Mouse (Mus musculus) forebrain, embryonic 12.5 days (tissue): ENCODE results near the gene Supt3. TPM values are rescaled to one million over a fixed set of nuclear protein-coding genes. Genes with fewer than 3 reads are reported as not detected.

Experiments used
- ATAC-seq: fragments of 200-750 bp; cut with Nextera tagmentation; 2 replicates; pipeline ENCODE4 v1.8.0; 2017; ENCODE audit warnings: moderate TSS enrichment; ENCODE audit not compliant: low FRiP score
- H3K27ac ChIP-seq: fragments of 300-500 bp; sonication (generic); 2 replicates; pipeline ENCODE4 v1.5.1; 2016; ENCODE audit warnings: mild to moderate bottlenecking
- H3K27me3 ChIP-seq: fragments of 300-500 bp; sonication (generic); 2 replicates; pipeline ENCODE4 v1.6.1; 2016; ENCODE audit warnings: mild to moderate bottlenecking
- H3K36me3 ChIP-seq: fragments of 300-500 bp; sonication (generic); replicated peaks from 2 replicates; pipeline ENCODE4 v1.6.1; 2016; ENCODE audit warnings: mild to moderate bottlenecking
- H3K4me1 ChIP-seq: fragments of 300-500 bp; sonication (generic); 2 replicates; pipeline ENCODE4 v1.6.1; 2016
- H3K4me2 ChIP-seq: fragments of 300-500 bp; sonication (generic); 2 replicates; pipeline ENCODE4 v1.6.1; 2016; ENCODE audit warnings: mild to moderate bottlenecking, moderate library complexity
- H3K4me3 ChIP-seq: fragments of 300-500 bp; sonication (generic); replicated peaks from 2 replicates; pipeline ENCODE4 v1.5.1; 2016; ENCODE audit warnings: mild to moderate bottlenecking
- H3K9ac ChIP-seq: fragments of 300-500 bp; sonication (generic); 2 replicates; pipeline ENCODE4 v1.6.1; 2016; ENCODE audit warnings: mild to moderate bottlenecking
- H3K9me3 ChIP-seq: fragments of 300-500 bp; sonication (generic); 2 replicates; pipeline ENCODE4 v1.6.1; 2016
- WGBS: fragments of 180-500 bp; shearing (Covaris S2); methylation state at CpG from one replicate; pipeline ENCODE4 v1.1.7; 2016; 5-methylcytosine and 5-hydroxymethylcytosine counted together
- polyA plus RNA-seq: library from polyadenylated mRNA; unstranded; fragments of >200 nt; fragmentation: Nextera tagmentation; extraction: Ambion mirVana; gene quantifications from 2 replicates; pipeline ENCODE4 v1.2.1, GENCODE M21; 2016

Gene Supt3
- polyA plus RNA-seq, 1 experiment from 2014 or later: 21.7 TPM

GRCm38 (mm10) chr17:45073348-45073634 lies 296.3 kb downstream of the Supt3 start:
- H3K4me1 ChIP-seq: peaks cover 9% of the 10 kb centered on the region
- no peak for ATAC-seq
- no peak overlapping the region for H3K9ac ChIP-seq
- no peaks in the 10 kb centered on the region for H3K27me3 ChIP-seq
- no peak overlapping the region for H3K4me3 ChIP-seq
- no peaks in the 10 kb centered on the region for H3K9me3 ChIP-seq
- WGBS: 84% methylated on average over 8 of the region's 8 CpGs
- H3K4me2 ChIP-seq: no peak overlapping the region
- H3K36me3 ChIP-seq: no peaks in the 10 kb centered on the region
- H3K27ac ChIP-seq: no peak overlapping the region

- 92% methylated on average over 3 of the region's 3 CpGs for WGBS
- Histone ChIP-seq H3K4me1 (peaks cover 5% of the 10 kb centered on the region), H3K4me3 (no peak overlapping the region), H3K4me2 (no peak overlapping the region), H3K27me3 (no peaks in the 10 kb centered on the region), H3K36me3 (no peaks in the 10 kb centered on the region), H3K27ac (no peak overlapping the region), H3K9ac (no peak overlapping the region), H3K9me3 (no peaks in the 10 kb centered on the region)
- ATAC-seq: no peak
These were observed 296.8 kb downstream of the Supt3 start for GRCm38 (mm10) chr17:45073779-45074178.

- H3K4me1 ChIP-seq: peaks cover 5% of the 10 kb centered on the region
- H3K27ac ChIP-seq: no peak overlapping the region
- no peak overlapping the region for H3K4me3 ChIP-seq
- H3K27me3 ChIP-seq: no peaks in the 10 kb centered on the region
- H3K9ac ChIP-seq: no peak overlapping the region
- H3K4me2 ChIP-seq: no peak overlapping the region
- no peak for ATAC-seq
- no peaks in the 10 kb centered on the region for H3K36me3 ChIP-seq
- no peaks in the 10 kb centered on the region for H3K9me3 ChIP-seq
- 91% methylated on average over 4 of the region's 4 CpGs for WGBS
These were observed 300.0 kb downstream of the Supt3 start for GRCm38 (mm10) chr17:45076951-45077350.

- no peak for ATAC-seq
- Histone ChIP-seq H3K4me3 (no peak overlapping the region), H3K27me3 (no peaks in the 10 kb centered on the region), H3K36me3 (no peaks in the 10 kb centered on the region), H3K4me2 (no peak overlapping the region), H3K27ac (no peak overlapping the region), H3K4me1 (peaks cover 5% of the 10 kb centered on the region), H3K9me3 (no peaks in the 10 kb centered on the region), H3K9ac (no peak overlapping the region)
- WGBS: 69% methylated on average over 14 of the region's 14 CpGs
These were observed 301.1 kb downstream of the Supt3 start for GRCm38 (mm10) chr17:45077921-45078640.

- H3K9ac ChIP-seq: no peak overlapping the region
- no peak for ATAC-seq
- WGBS: 90% methylated on average over 8 of the region's 8 CpGs
These were observed 304.6 kb downstream of the Supt3 start for GRCm38 (mm10) chr17:45081521-45081920.

GRCm38 (mm10) chr17:45081955-45082475 lies 305.1 kb downstream of the Supt3 start:
- no peak overlapping the region for H3K27ac ChIP-seq
- no peak overlapping the region for H3K4me3 ChIP-seq
- peaks cover 5% of the 10 kb centered on the region for H3K4me1 ChIP-seq
- no peaks in the 10 kb centered on the region for H3K27me3 ChIP-seq
- no peaks in the 10 kb centered on the region for H3K9me3 ChIP-seq
- 77% methylated on average over 8 of the region's 8 CpGs for WGBS
- no peak overlapping the region for H3K4me2 ChIP-seq
- ATAC-seq: no peak
- no peaks in the 10 kb centered on the region for H3K36me3 ChIP-seq
- H3K9ac ChIP-seq: no peak overlapping the region

More at GRCm38 (mm10) chr17:45081521-45081920, 304.6 kb downstream of the Supt3 start:
- Histone ChIP-seq H3K36me3 (no peaks in the 10 kb centered on the region), H3K4me1 (peaks cover 5% of the 10 kb centered on the region), H3K4me3 (no peak overlapping the region), H3K4me2 (no peak overlapping the region), H3K9me3 (no peaks in the 10 kb centered on the region), H3K27ac (no peak overlapping the region), H3K27me3 (no peaks in the 10 kb centered on the region)

- H3K4me3 ChIP-seq: no peak overlapping the region
- H3K4me2 ChIP-seq: no peak overlapping the region
- H3K4me1 ChIP-seq: no peaks in the 10 kb centered on the region; the same call in 1 of the 2 replicates
- H3K9ac ChIP-seq: no peak overlapping the region
- H3K36me3 ChIP-seq: no peaks in the 10 kb centered on the region
- no peaks in the 10 kb centered on the region for H3K27me3 ChIP-seq
- 92% methylated on average over 5 of the region's 5 CpGs for WGBS
- no peak overlapping the region for H3K27ac ChIP-seq
- no peaks in the 10 kb centered on the region for H3K9me3 ChIP-seq
- ATAC-seq: no peak
These were observed 309.4 kb downstream of the Supt3 start for GRCm38 (mm10) chr17:45086361-45086760.

GRCm38 (mm10) chr17:45087022-45087421 lies 310.1 kb downstream of the Supt3 start:
- H3K4me1 ChIP-seq: no peaks in the 10 kb centered on the region; the same call in 1 of the 2 replicates
- H3K9ac ChIP-seq: no peak overlapping the region
- H3K9me3 ChIP-seq: no peaks in the 10 kb centered on the region
- ATAC-seq: no peak
- H3K4me3 ChIP-seq: no peak overlapping the region
- H3K36me3 ChIP-seq: no peaks in the 10 kb centered on the region
- H3K27me3 ChIP-seq: no peaks in the 10 kb centered on the region
- H3K4me2 ChIP-seq: no peak overlapping the region
- H3K27ac ChIP-seq: no peak overlapping the region
- 79% methylated on average over 5 of the region's 5 CpGs for WGBS

- Histone ChIP-seq H3K36me3 (no peaks in the 10 kb centered on the region), H3K4me3 (no peak overlapping the region), H3K27me3 (no peaks in the 10 kb centered on the region), H3K4me2 (no peak overlapping the region), H3K27ac (no peak overlapping the region), H3K9ac (no peak overlapping the region), H3K4me1 (no peaks in the 10 kb centered on the region), H3K9me3 (no peaks in the 10 kb centered on the region)
- 91% methylated on average over 7 of the region's 7 CpGs for WGBS
- ATAC-seq: no peak
These were observed 324.1 kb downstream of the Supt3 start for GRCm38 (mm10) chr17:45101064-45101463.

GRCm38 (mm10) chr17:45115386-45115785 lies 338.4 kb downstream of the Supt3 start:
- Histone ChIP-seq H3K4me3 (no peak overlapping the region), H3K36me3 (no peaks in the 10 kb centered on the region), H3K27ac (no peak overlapping the region), H3K4me2 (no peak overlapping the region), H3K27me3 (no peaks in the 10 kb centered on the region), H3K9ac (no peak overlapping the region), H3K9me3 (no peaks in the 10 kb centered on the region), H3K4me1 (peaks cover 4% of the 10 kb centered on the region; the same call in 1 of the 2 replicates)
- 92% methylated on average over 3 of the region's 3 CpGs for WGBS
- ATAC-seq: no peak

GRCm38 (mm10) chr17:45118565-45119471 lies 341.9 kb downstream of the Supt3 start:
- no peak overlapping the region for H3K4me2 ChIP-seq
- ATAC-seq: no peak
- H3K36me3 ChIP-seq: no peaks in the 10 kb centered on the region
- 42% methylated on average over 12 of the region's 12 CpGs for WGBS
- H3K4me3 ChIP-seq: no peak overlapping the region
- no peaks in the 10 kb centered on the region for H3K27me3 ChIP-seq
- no peak overlapping the region for H3K27ac ChIP-seq
- no peak overlapping the region for H3K9ac ChIP-seq
- no peaks in the 10 kb centered on the region for H3K9me3 ChIP-seq
- peaks cover 4% of the 10 kb centered on the region; the same call in 1 of the 2 replicates for H3K4me1 ChIP-seq

GRCm38 (mm10) chr17:45119609-45120201 lies 342.8 kb downstream of the Supt3 start:
- no peak overlapping the region for H3K27ac ChIP-seq
- H3K9ac ChIP-seq: no peak overlapping the region
- peaks cover 4% of the 10 kb centered on the region; the same call in 1 of the 2 replicates for H3K4me1 ChIP-seq
- H3K27me3 ChIP-seq: no peaks in the 10 kb centered on the region
- ATAC-seq: no peak
- WGBS: 89% methylated on average over 18 of the region's 18 CpGs
- no peak overlapping the region for H3K4me3 ChIP-seq
- no peak overlapping the region for H3K4me2 ChIP-seq
- no peaks in the 10 kb centered on the region for H3K36me3 ChIP-seq
- H3K9me3 ChIP-seq: no peaks in the 10 kb centered on the region
